Mouse (Mus musculus): ENCODE measurements at regions not wholly inside any gene's neighbourhood (a gene's known extent, or its start where the extent isn't known, plus 50 kb on each side); places are given as distances from the start of the nearest gene placed in this dataset.

- TF ChIP-seq CTCF (IDR thresholded peaks at IDR 0.05; ENCODE audit: insufficient read depth, low read depth, low read length) (no peak), POLR2A (IDR thresholded peaks at IDR 0.05; ENCODE audit: insufficient read depth, low read depth, low read length) (no peak)
These were observed 266.2 kb downstream of the Sox11 start for GRCm38 (mm10) chr12:27076107-27076738.
